Mouse (Mus musculus) lung, embryonic 14.5 days (tissue): ENCODE data around the gene Slc4a2. TPM values are rescaled to one million over a fixed set of nuclear protein-coding genes. Genes with fewer than 3 reads are reported as not detected.

Source experiments
- ATAC-seq: fragments of 200-750 bp; cut with Nextera tagmentation; 2 replicates; pipeline ENCODE4 v1.8.0; 2017; ENCODE audit warnings: mild to moderate bottlenecking, moderate TSS enrichment, moderate library complexity; ENCODE audit not compliant: insufficient read depth
- DNase-seq: peaks from one replicate; pipeline ENCODE4 v3.0.0-alpha.2; 2015
- H3K27ac ChIP-seq: fragments of 300-500 bp; sonication (generic); 2 replicates; pipeline ENCODE4 v1.5.1; 2014; ENCODE audit warnings: low read depth, mild to moderate bottlenecking, moderate library complexity
- H3K27me3 ChIP-seq: fragments of 300-500 bp; sonication (generic); 2 replicates; pipeline ENCODE4 v1.6.1; 2014; ENCODE audit warnings: low read length, control low read depth; ENCODE audit not compliant: insufficient read depth
- H3K36me3 ChIP-seq: fragments of 300-500 bp; sonication (generic); 2 replicates; pipeline ENCODE4 v1.6.1; 2014; ENCODE audit warnings: control low read depth; ENCODE audit not compliant: insufficient read depth
- H3K4me1 ChIP-seq: fragments of 300-500 bp; sonication (generic); 2 replicates; pipeline ENCODE4 v1.6.1; 2014; ENCODE audit warnings: antibody characterized with exemption, control low read depth; ENCODE audit not compliant: insufficient read depth
- H3K4me2 ChIP-seq: fragments of 300-500 bp; sonication (generic); 2 replicates; pipeline ENCODE4 v1.6.1; 2014; ENCODE audit warnings: mild to moderate bottlenecking
- H3K4me3 ChIP-seq: fragments of 300-500 bp; sonication (generic); 2 replicates; pipeline ENCODE4 v1.5.1; 2014; ENCODE audit warnings: low read depth, low read length
- H3K9ac ChIP-seq: fragments of 300-500 bp; sonication (generic); 2 replicates; pipeline ENCODE4 v1.6.1; 2014
- H3K9me3 ChIP-seq: fragments of 300-500 bp; sonication (generic); 2 replicates; pipeline ENCODE4 v1.6.1; 2016; ENCODE audit warnings: low read depth, low read length, control low read depth
- CTCF ChIP-seq: IDR thresholded peaks from 2 replicates; pipeline ENCODE4 v1.5.1; 2016; ENCODE audit warnings: antibody characterized with exemption, low read depth
- WGBS: fragments of 180-500 bp; shearing (Covaris S2); extraction: QIAGEN DNeasy Blood & Tissue Kit; methylation state at CpG from one replicate; pipeline ENCODE4 v1.1.7; 2014; 5-methylcytosine and 5-hydroxymethylcytosine counted together
- polyA plus RNA-seq: library from polyadenylated mRNA; unstranded; fragments of >200 nt; fragmentation: Nextera tagmentation; extraction: Ambion mirVana; gene quantifications from 2 replicates; pipeline ENCODE4 v1.2.1, GENCODE M21; 2014

Gene Slc4a2
- polyA plus RNA-seq, 1 experiment from 2014 or later = 35.5 TPM

GRCm38 (mm10) chr5:24381988-24382387, 41.6 kb upstream of the Slc4a2 start:
- TF ChIP-seq CTCF = no peak
- H3K36me3 ChIP-seq = no peaks in the 10 kb centered on the region
- 74% methylated on average over 2 of the region's 2 CpGs for WGBS
- H3K9ac ChIP-seq = no peak overlapping the region
- no peaks in the 10 kb centered on the region for H3K4me1 ChIP-seq
- H3K4me3 ChIP-seq = no peak overlapping the region
- no peak overlapping the region for H3K4me2 ChIP-seq
- ATAC-seq (no peak), DNase-seq (no peak)
- no peak overlapping the region for H3K27ac ChIP-seq
- H3K9me3 ChIP-seq = no peaks in the 10 kb centered on the region
- peaks cover 12% of the 10 kb centered on the region; the same call in 1 of the 2 replicates for H3K27me3 ChIP-seq

GRCm38 (mm10) chr5:24383026-24383859, 40.4 kb upstream of the Slc4a2 start:
- H3K4me1 ChIP-seq = 0 out of 2 replicates have a peak, but pooled peaks cover 4% of the 10 kb centered on the region

GRCm38 (mm10) chr5:24384407-24384806, 39.2 kb upstream of the Slc4a2 start:
- H3K4me2 ChIP-seq = no peak overlapping the region
- H3K36me3 ChIP-seq = no peaks in the 10 kb centered on the region
- 0 out of 2 replicates have a peak, but pooled peaks cover 4% of the 10 kb centered on the region for H3K4me1 ChIP-seq
- no peak overlapping the region for H3K4me3 ChIP-seq
- H3K27me3 ChIP-seq = peaks cover 32% of the 10 kb centered on the region
- TF ChIP-seq CTCF = no peak
- H3K9ac ChIP-seq = no peak overlapping the region
- no peaks in the 10 kb centered on the region for H3K9me3 ChIP-seq
- no peak for ATAC-seq
- DNase-seq = no peak
- no peak overlapping the region for H3K27ac ChIP-seq
- WGBS = 55% methylated on average over 6 of the region's 6 CpGs

More at GRCm38 (mm10) chr5:24383026-24383859, 40.4 kb upstream of the Slc4a2 start:
- peak; percentile 96 for DNase-seq
- peak; percentile 89 for ATAC-seq
- Histone ChIP-seq H3K27me3 (peaks cover 25% of the 10 kb centered on the region), H3K9me3 (no peaks in the 10 kb centered on the region), H3K27ac (no peak overlapping the region), H3K9ac (peak overlapping the region; percentile 27), H3K4me3 (peak overlapping the region; percentile 41), H3K4me2 (peak overlapping the region; percentile 69), H3K36me3 (no peaks in the 10 kb centered on the region)
- peak; percentile 71 for TF ChIP-seq CTCF
- under 1% methylated on average over 34 of the region's 34 CpGs for WGBS

- H3K4me1 ChIP-seq = 0 out of 2 replicates have a peak, but pooled peaks cover 4% of the 10 kb centered on the region
- H3K27ac ChIP-seq = no peak overlapping the region
- no peak for ATAC-seq
- DNase-seq = no peak
- H3K4me3 ChIP-seq = no peak overlapping the region
- H3K4me2 ChIP-seq = no peak overlapping the region
- H3K27me3 ChIP-seq = peaks cover 32% of the 10 kb centered on the region
- no peaks in the 10 kb centered on the region for H3K9me3 ChIP-seq
- no peaks in the 10 kb centered on the region for H3K36me3 ChIP-seq
- TF ChIP-seq CTCF = no peak
- WGBS = 85% methylated on average over 5 of the region's 5 CpGs
- H3K9ac ChIP-seq = no peak overlapping the region
Measured at GRCm38 (mm10) chr5:24385374-24385773, 38.3 kb upstream of the Slc4a2 start.

GRCm38 (mm10) chr5:24385887-24386550, 37.6 kb upstream of the Slc4a2 start:
- Histone ChIP-seq H3K4me1 (0 out of 2 replicates have a peak, but pooled peaks cover 4% of the 10 kb centered on the region), H3K9ac (no peak overlapping the region), H3K36me3 (no peaks in the 10 kb centered on the region), H3K4me3 (no peak overlapping the region), H3K9me3 (no peaks in the 10 kb centered on the region), H3K27me3 (peaks cover 32% of the 10 kb centered on the region), H3K27ac (no peak overlapping the region), H3K4me2 (no peak overlapping the region)
- no peak for TF ChIP-seq CTCF
- DNase-seq = no peak
- 82% methylated on average over 10 of the region's 10 CpGs for WGBS
- no peak for ATAC-seq

GRCm38 (mm10) chr5:24387264-24388241, 36.1 kb upstream of the Slc4a2 start:
- Histone ChIP-seq H3K27ac (no peak overlapping the region), H3K4me2 (peak overlapping the region; percentile 96), H3K27me3 (peaks cover 32% of the 10 kb centered on the region), H3K36me3 (no peaks in the 10 kb centered on the region), H3K9me3 (no peaks in the 10 kb centered on the region), H3K4me1 (0 out of 2 replicates have a peak, but pooled peaks cover 4% of the 10 kb centered on the region), H3K4me3 (peak overlapping the region; percentile 47), H3K9ac (peak overlapping the region; percentile 49)
- WGBS = 1% methylated on average over 73 of the region's 73 CpGs
- ATAC-seq = peak; percentile 52
- DNase-seq = peak; percentile 77
- TF ChIP-seq CTCF = peak; percentile 39
